Mouse (Mus musculus) lung, postnatal 0 days (tissue): ENCODE measurements around the gene Hes7.

ENCODE experiments used
- CTCF ChIP-seq: IDR thresholded peaks from 2 replicates; pipeline ENCODE4 v1.5.1; 2016; ENCODE audit warnings: antibody characterized with exemption, mild to moderate bottlenecking
- EP300 ChIP-seq: IDR thresholded peaks from 2 replicates; pipeline ENCODE4 v1.6.1; 2016; ENCODE audit warnings: antibody characterized with exemption, mild to moderate bottlenecking, control low read depth

- TF ChIP-seq CTCF (no peak), EP300 (no peak)
These were observed 12.5 kb upstream of the Hes7 start for GRCm38 (mm10) chr11:69107676-69108075.
